Mouse (Mus musculus): Measurements from ENCODE around the gene Ddn.
"Not testable (repeated sequence)": the region's sequence is repeated elsewhere in the genome, so short reads cannot be mapped to it uniquely, and the experiment has no call there.

Ddn gene

GRCm38 (mm10) chr15:98830736-98831683 lies 21.7 kb upstream of the Ddn start, which contains the start of gene Prkag1:
TSS of gene Prkag1 (minus strand) at chr15:98831521.
- DNase-seq: peak; percentile 96

GRCm38 (mm10) chr15:98827611-98828011 lies 18.3 kb upstream of the Ddn start:
- no peak for DNase-seq

- DNase-seq: no peak
Observed at GRCm38 (mm10) chr15:98823434-98823833, 14.1 kb upstream of the Ddn start.

- DNase-seq: no peak
Observed at GRCm38 (mm10) chr15:98822147-98822546, 12.9 kb upstream of the Ddn start.

GRCm38 (mm10) chr15:98821403-98821802 lies 12.1 kb upstream of the Ddn start:
- DNase-seq: no peak

GRCm38 (mm10) chr15:98820937-98821336 lies 11.6 kb upstream of the Ddn start:
- no peak for DNase-seq

- no peak for DNase-seq
Observed at GRCm38 (mm10) chr15:98818171-98818570, 8.9 kb upstream of the Ddn start.

- no peak for DNase-seq
Observed at GRCm38 (mm10) chr15:98812741-98813424, 3.6 kb upstream of the Ddn start.

GRCm38 (mm10) chr15:98810212-98810611 lies 922 bp upstream of the Ddn start:
- not testable (repeated sequence) for DNase-seq

GRCm38 (mm10) chr15:98808651-98809134 lies 597 bp downstream of the Ddn start:
- DNase-seq: no peak

GRCm38 (mm10) chr15:98807895-98808650 lies 1.2 kb downstream of the Ddn start:
- peak in 1 of 2 experiments; percentile 31 for DNase-seq

- DNase-seq: no peak
Observed at GRCm38 (mm10) chr15:98806809-98807770, 2.2 kb downstream of the Ddn start.

GRCm38 (mm10) chr15:98806071-98806808 lies 3.0 kb downstream of the Ddn start:
- DNase-seq: no peak

- DNase-seq: peak; percentile 68 to 70
Observed at GRCm38 (mm10) chr15:98805324-98806040, 3.8 kb downstream of the Ddn start.

GRCm38 (mm10) chr15:98804054-98804453 lies 5.2 kb downstream of the Ddn start:
- peak; percentile 88 to 94 for DNase-seq

- DNase-seq: no peak
Observed at GRCm38 (mm10) chr15:98802926-98803325, 6.4 kb downstream of the Ddn start.

- DNase-seq: peak; percentile 76 to 85
Observed at GRCm38 (mm10) chr15:98799396-98799795, 9.9 kb downstream of the Ddn start.

GRCm38 (mm10) chr15:98798903-98799302 lies 10.4 kb downstream of the Ddn start:
- no peak for DNase-seq

- no peak for DNase-seq
Observed at GRCm38 (mm10) chr15:98797835-98798492, 11.3 kb downstream of the Ddn start.

All from cerebellum, adult 18-20 months (tissue).